In the genomic region with DNA sequence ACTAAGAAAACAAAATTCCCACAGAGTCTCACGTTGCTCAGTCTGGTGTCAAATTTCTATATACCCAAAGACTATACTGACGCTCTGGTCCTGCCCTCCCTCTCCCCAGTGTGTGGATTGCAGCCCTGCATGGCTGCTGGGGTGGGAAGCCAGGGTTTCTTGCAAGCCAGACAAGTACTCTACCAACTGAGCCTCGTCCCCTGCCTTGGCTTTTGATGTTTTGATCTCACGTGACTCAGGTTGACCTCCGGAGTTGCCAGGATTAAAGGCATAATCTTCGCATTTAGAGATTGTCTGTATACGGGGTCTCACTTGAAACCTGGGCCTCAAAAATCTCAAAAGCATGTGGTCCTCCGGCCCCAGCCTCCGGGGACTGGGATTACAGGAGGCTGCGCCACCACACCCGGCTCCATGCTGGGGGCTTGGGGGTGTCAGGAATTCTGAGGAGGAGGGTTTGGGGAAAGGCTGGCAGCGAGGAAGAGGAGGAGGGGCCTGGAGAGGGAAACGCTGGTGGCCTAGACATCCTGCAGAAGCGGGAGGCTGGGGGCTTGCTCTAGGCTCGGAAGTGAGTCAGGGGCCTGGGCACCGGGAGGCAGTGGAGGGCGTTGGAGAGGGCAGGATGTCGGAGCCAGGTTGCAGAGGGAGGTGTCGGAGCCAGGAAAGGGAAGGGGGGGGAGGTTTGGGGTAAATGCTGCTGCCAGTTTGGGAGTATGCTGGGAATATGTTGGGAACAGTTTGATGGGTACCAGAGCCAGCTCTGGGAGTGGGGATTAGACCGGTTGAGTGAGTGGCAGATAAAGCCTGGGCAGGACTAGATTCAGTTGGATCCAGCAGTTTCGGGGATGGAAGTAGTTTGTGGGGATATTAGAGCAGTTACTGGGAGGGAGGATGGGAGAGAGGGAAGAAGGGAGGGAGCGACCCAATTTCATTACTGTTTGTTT, we compare ENCODE assay signal across 10 mouse cellular contexts. TPM values are rescaled to one million over a fixed set of nuclear protein-coding genes. Genes with fewer than 3 reads are reported as not detected.
DNase-seq lines count a peak whose midpoint lies in the region; ATAC-seq and TF ChIP-seq lines count a peak whose summit lies in the region.
"Had no signal": no experiment of that assay in that cellular context is flagged by ENCODE, and none has a peak within 500 bp of the region (broad histone marks: within the 10 kb centered on the region; RNA-seq: fewer than 3 reads in every experiment).

No protein-coding gene starts in this region.

- peak overlapping the region; percentile 54 for H3K4me3 ChIP-seq in kidney, adult 2 months (ENCODE audit: insufficient read depth, low read depth, low read length)
- no peak overlapping the region for H3K4me3 ChIP-seq in hindbrain, embryonic 16.5 days (ENCODE audit: low read length)

- no peak for ATAC-seq in hindbrain, embryonic 16.5 days
- ATAC-seq in inflammation-experienced regulatory T-cells, adult 6 months = no peak

- H3K27ac ChIP-seq in kidney, adult 2 months (ENCODE audit: insufficient read depth, low read depth, low read length) = peak overlapping the region; percentile 73
- H3K27ac ChIP-seq in hindbrain, embryonic 16.5 days (ENCODE audit: low read depth, low read length) = no peak overlapping the region

- WGBS in kidney, adult 2 months = 31% methylated on average over 22 of the region's 22 CpGs
- 13% methylated on average over 22 of the region's 22 CpGs for WGBS in hindbrain, embryonic 16.5 days

- H3K36me3 ChIP-seq in kidney, adult 2 months (ENCODE audit: control insufficient read depth, insufficient read depth, low read length) = no peaks in the 10 kb centered on the region
- no peaks in the 10 kb centered on the region for H3K36me3 ChIP-seq in hindbrain, embryonic 16.5 days (ENCODE audit: control insufficient read depth, insufficient read depth, low read length)

- H3K9me3 ChIP-seq in hindbrain, embryonic 16.5 days (ENCODE audit: control insufficient read depth, low read length) = no peaks in the 10 kb centered on the region

- no peaks in the 10 kb centered on the region for H3K27me3 ChIP-seq in kidney, adult 2 months (replicated peaks; ENCODE audit: control insufficient read depth, insufficient read depth, low read length)
- peaks cover 17% of the 10 kb centered on the region for H3K27me3 ChIP-seq in hindbrain, embryonic 16.5 days (replicated peaks; ENCODE audit: control insufficient read depth, insufficient read depth, low read length)

- H3K4me2 ChIP-seq in hindbrain, embryonic 16.5 days (ENCODE audit: low read length) = no peak overlapping the region

- TF ChIP-seq CTCF in kidney, adult 2 months (conservative IDR thresholded peaks at IDR 0.05; ENCODE audit: insufficient read depth, insufficient read length, low read depth, low read length) = no peak

- H3K4me1 ChIP-seq in kidney, adult 2 months (ENCODE audit: control insufficient read depth, insufficient read depth, low read length) = no peaks in the 10 kb centered on the region
- peaks cover 5% of the 10 kb centered on the region for H3K4me1 ChIP-seq in hindbrain, embryonic 16.5 days (ENCODE audit: control insufficient read depth, insufficient read depth, low read depth, low read length)

- no peak for TF ChIP-seq POLR2A in kidney, adult 2 months (IDR thresholded peaks at IDR 0.05; ENCODE audit: low read depth, low read length)

- peak overlapping the region; percentile 39; the same call in 1 of the 2 replicates for H3K9ac ChIP-seq in hindbrain, embryonic 16.5 days (ENCODE audit: low read depth, low read length)

- DNase-seq in kidney, adult 2 months = no peak
- no peak for DNase-seq in kidney, adult 11 months
- peak; percentile 43 for DNase-seq in embryo, embryonic 9.5 days (ENCODE audit: extremely low spot score)
- DNase-seq in mesoderm, embryonic 11.5 days (ENCODE audit: low read depth, low spot score) = peak; percentile 61
- DNase-seq in layer of hippocampus, postnatal 10 days (ENCODE audit: low spot score in 2 of 2) = no peak
- no peak for DNase-seq in ovary, postnatal 14 days (ENCODE audit: low spot score)
- DNase-seq: cerebellum, adult 11-12 months had no signal

RNA-seq across cellular contexts. Expression of a gene that starts 1.5 kb away (rescaled TPM):
- polyA plus RNA-seq in kidney, adult 2 months (2012; rRNA removed) = 41.6 and 46.6 TPM in 2 replicates
- 0.97 and 1.5 TPM in 2 replicates for polyA plus RNA-seq in hindbrain, embryonic 16.5 days (2015; fragmentation: Nextera tagmentation; extraction: Ambion mirVana)
- not detected for polyA plus RNA-seq in inflammation-experienced regulatory T-cells, adult 6 months (2017; shearing (Covaris generic))
- 1 to 10 TPM in 1 of 2 experiments, under 1 TPM in 1; 0.69 to 1.1 TPM for total RNA-seq in layer of hippocampus, postnatal 10 days (2021)
- total RNA-seq: neutrophil, adult 5-6 weeks had no signal

RNA-seq across cellular contexts. Expression of a gene that starts 6.0 kb away (rescaled TPM):
- 16.1 and 18.2 TPM in 2 replicates for polyA plus RNA-seq in kidney, adult 2 months (2012; rRNA removed)
- 13.5 and 15.9 TPM in 2 replicates for polyA plus RNA-seq in hindbrain, embryonic 16.5 days (2015; fragmentation: Nextera tagmentation; extraction: Ambion mirVana)
- 1 to 10 TPM in 1 of 3 experiments, under 1 TPM in 2; 0.87 to 1.3 (median 0.89) TPM for polyA plus RNA-seq in inflammation-experienced regulatory T-cells, adult 6 months (2017; shearing (Covaris generic))
- total RNA-seq in layer of hippocampus, postnatal 10 days (2021) = 100 to 1,000 TPM; 115 to 132 TPM

RNA-seq across cellular contexts. Expression of a gene that starts 43.5 kb away (rescaled TPM):
- 8.6 and 10.3 TPM in 2 replicates for polyA plus RNA-seq in kidney, adult 2 months (2012; rRNA removed)
- 3.5 and 4.2 TPM in 2 replicates for polyA plus RNA-seq in hindbrain, embryonic 16.5 days (2015; fragmentation: Nextera tagmentation; extraction: Ambion mirVana)
- polyA plus RNA-seq in inflammation-experienced regulatory T-cells, adult 6 months (2017; shearing (Covaris generic)) = under 1 TPM; 0.63 to 0.99 (median 0.65) TPM
- 1 to 10 TPM; 6.9 to 8.2 TPM for total RNA-seq in layer of hippocampus, postnatal 10 days (2021)

RNA-seq across cellular contexts. Expression of a gene that starts 43.6 kb away (rescaled TPM):
- 62.3 and 74.6 TPM in 2 replicates for polyA plus RNA-seq in kidney, adult 2 months (2012; rRNA removed)
- 36.3 and 37.1 TPM in 2 replicates for polyA plus RNA-seq in hindbrain, embryonic 16.5 days (2015; fragmentation: Nextera tagmentation; extraction: Ambion mirVana)
- 10 to 100 TPM; 24.6 to 47.8 (median 43.3) TPM for polyA plus RNA-seq in inflammation-experienced regulatory T-cells, adult 6 months (2017; shearing (Covaris generic))
- 10 to 100 TPM; 22.3 to 24.6 TPM for total RNA-seq in layer of hippocampus, postnatal 10 days (2021)

RNA-seq across cellular contexts. Expression of a gene that starts 53.0 kb away (rescaled TPM):
- 0.11 and 0.16 TPM in 2 replicates for polyA plus RNA-seq in kidney, adult 2 months (2012; rRNA removed)
- polyA plus RNA-seq in hindbrain, embryonic 16.5 days (2015; fragmentation: Nextera tagmentation; extraction: Ambion mirVana) = 0.99 and 2.3 TPM in 2 replicates
- not detected for polyA plus RNA-seq in inflammation-experienced regulatory T-cells, adult 6 months (2017; shearing (Covaris generic))
- 1 to 10 TPM in 1 of 2 experiments, under 1 TPM in 1; 0.94 to 1.0 TPM for total RNA-seq in layer of hippocampus, postnatal 10 days (2021)
- total RNA-seq: neutrophil, adult 5-6 weeks had no signal

Comparison
In these comparisons a context has a peak if more than half of its experiments do, and no peak if none do; other contexts are left out.
1. DNase-seq: peak in embryo, embryonic 9.5 days (single experiment) and mesoderm, embryonic 11.5 days (single experiment); none in kidney, adult 2 months (single experiment), kidney, adult 11 months (single experiment), layer of hippocampus, postnatal 10 days (0 of 2) and ovary, postnatal 14 days (single experiment).
2. RNA of a gene that starts 1.5 kb away (polyA plus RNA-seq): 41.6 to 46.6 TPM in kidney, adult 2 months; 0.97 to 1.5 TPM in hindbrain, embryonic 16.5 days and not detected in inflammation-experienced regulatory T-cells, adult 6 months; every median in the first group is over 10 times any median in the second.